Mouse (Mus musculus) cerebellum, adult 2 months (tissue): ENCODE results near the gene Lexm.

Experiments used
- CTCF ChIP-seq: fragments of 200-500 bp; IDR thresholded peaks from 2 replicates; pipeline ENCODE4 v1.5.1; 2011; ENCODE audit warnings: low read depth, mild to moderate bottlenecking, control low read depth, low read length, moderate library complexity, borderline replicate concordance; ENCODE audit not compliant: insufficient read depth
- POLR2A ChIP-seq: fragments of 200-500 bp; IDR thresholded peaks from 2 replicates; pipeline ENCODE4 v1.6.1; 2011; ENCODE audit warnings: low read length, control low read depth, borderline replicate concordance; ENCODE audit not compliant: insufficient read depth

GRCm38 (mm10) chr4:106645797-106646196, 28.8 kb upstream of the Lexm start:
- no peak for TF ChIP-seq CTCF
- TF ChIP-seq POLR2A = no peak
